Mouse (Mus musculus): ENCODE results near the gene Fat2. TPM values are rescaled to one million over a fixed set of nuclear protein-coding genes. Genes with fewer than 3 reads are reported as not detected.

Gene Fat2
- polyA plus RNA-seq (2012; rRNA removed): 0.03 TPM in 1 of 2 replicates, not detected in the other

GRCm38 (mm10) chr11:55336101-55336891 is at the start of gene Fat2:
Gene Fat2 (minus strand): TSS chr11:55336564.
- H3K4me3 ChIP-seq (ENCODE audit: low read depth, low read length): no peak within 1 kb of the TSS

GRCm38 (mm10) chr11:55383463-55384045 is 47.2 kb upstream of the Fat2 start:
- H3K36me3 ChIP-seq (ENCODE audit: control insufficient read depth, insufficient read depth, low read length): no peaks in the 10 kb centered on the region
- no peaks in the 10 kb centered on the region for H3K27me3 ChIP-seq (ENCODE audit: control insufficient read depth, insufficient read depth, low read length)
- WGBS: 32% methylated on average over 6 of the region's 6 CpGs
- no peak overlapping the region for H3K4me3 ChIP-seq (ENCODE audit: low read depth, low read length)
- H3K4me1 ChIP-seq (ENCODE audit: control insufficient read depth, insufficient read depth, insufficient read length, low read length): no peaks in the 10 kb centered on the region
- no peak overlapping the region for H3K27ac ChIP-seq (ENCODE audit: insufficient read depth, low read depth, low read length)
- no peak for TF ChIP-seq POLR2A (IDR thresholded peaks at IDR 0.05; ENCODE audit: low read depth, low read length)
- TF ChIP-seq CTCF (IDR thresholded peaks at IDR 0.05; ENCODE audit: extremely low read depth, insufficient read length, insufficient replicate concordance, low read depth, low read length): no peak

More at GRCm38 (mm10) chr11:55336101-55336891, at the start of gene Fat2:
- no peaks in the 10 kb centered on the region for H3K4me1 ChIP-seq (ENCODE audit: control insufficient read depth, insufficient read depth, insufficient read length, low read length)
- no peak within 1 kb of the TSS for H3K27ac ChIP-seq (ENCODE audit: insufficient read depth, low read depth, low read length)
- H3K27me3 ChIP-seq (ENCODE audit: control insufficient read depth, insufficient read depth, low read length): no peaks in the 10 kb centered on the region
- WGBS: 32% methylated on average over 13 of the region's 13 CpGs
- TF ChIP-seq POLR2A (IDR thresholded peaks at IDR 0.05; ENCODE audit: low read depth, low read length) (no peak), CTCF (IDR thresholded peaks at IDR 0.05; ENCODE audit: extremely low read depth, insufficient read length, insufficient replicate concordance, low read depth, low read length) (no peak)
- no peaks in the 10 kb centered on the region for H3K36me3 ChIP-seq (ENCODE audit: control insufficient read depth, insufficient read depth, low read length)

- no peaks in the 10 kb centered on the region for H3K27me3 ChIP-seq (ENCODE audit: control insufficient read depth, insufficient read depth, low read length)
- H3K4me1 ChIP-seq (ENCODE audit: control insufficient read depth, insufficient read depth, insufficient read length, low read length): no peaks in the 10 kb centered on the region
- TF ChIP-seq CTCF (IDR thresholded peaks at IDR 0.05; ENCODE audit: extremely low read depth, insufficient read length, insufficient replicate concordance, low read depth, low read length) (no peak), POLR2A (IDR thresholded peaks at IDR 0.05; ENCODE audit: low read depth, low read length) (no peak)
- 15% methylated on average over 6 of the region's 6 CpGs for WGBS
- H3K27ac ChIP-seq (ENCODE audit: insufficient read depth, low read depth, low read length): no peak overlapping the region
- H3K4me3 ChIP-seq (ENCODE audit: low read depth, low read length): no peak overlapping the region
- no peaks in the 10 kb centered on the region for H3K36me3 ChIP-seq (ENCODE audit: control insufficient read depth, insufficient read depth, low read length)
These were observed 44.5 kb upstream of the Fat2 start for GRCm38 (mm10) chr11:55380908-55381307.

- Histone ChIP-seq H3K4me3 (ENCODE audit: low read depth, low read length) (no peak overlapping the region), H3K27ac (ENCODE audit: insufficient read depth, low read depth, low read length) (no peak overlapping the region)
These were observed 42.0 kb upstream of the Fat2 start for GRCm38 (mm10) chr11:55378371-55378770.

GRCm38 (mm10) chr11:55373838-55374237 is 37.5 kb upstream of the Fat2 start:
- 49% methylated on average over 6 of the region's 6 CpGs for WGBS
- peak; percentile 57; the same call in 1 of the 2 replicates for TF ChIP-seq CTCF (IDR thresholded peaks at IDR 0.05; ENCODE audit: extremely low read depth, insufficient read length, insufficient replicate concordance, low read depth, low read length)
- TF ChIP-seq POLR2A (IDR thresholded peaks at IDR 0.05; ENCODE audit: low read depth, low read length): no peak
- H3K27ac ChIP-seq (ENCODE audit: insufficient read depth, low read depth, low read length): no peak overlapping the region
- H3K27me3 ChIP-seq (ENCODE audit: control insufficient read depth, insufficient read depth, low read length): no peaks in the 10 kb centered on the region
- no peak overlapping the region for H3K4me3 ChIP-seq (ENCODE audit: low read depth, low read length)
- no peaks in the 10 kb centered on the region for H3K36me3 ChIP-seq (ENCODE audit: control insufficient read depth, insufficient read depth, low read length)
- no peaks in the 10 kb centered on the region for H3K4me1 ChIP-seq (ENCODE audit: control insufficient read depth, insufficient read depth, insufficient read length, low read length)

More at GRCm38 (mm10) chr11:55378371-55378770, 42.0 kb upstream of the Fat2 start:
- H3K36me3 ChIP-seq (ENCODE audit: control insufficient read depth, insufficient read depth, low read length): no peaks in the 10 kb centered on the region
- no peaks in the 10 kb centered on the region for H3K27me3 ChIP-seq (ENCODE audit: control insufficient read depth, insufficient read depth, low read length)
- H3K4me1 ChIP-seq (ENCODE audit: control insufficient read depth, insufficient read depth, insufficient read length, low read length): no peaks in the 10 kb centered on the region
- TF ChIP-seq CTCF (IDR thresholded peaks at IDR 0.05; ENCODE audit: extremely low read depth, insufficient read length, insufficient replicate concordance, low read depth, low read length) (no peak), POLR2A (IDR thresholded peaks at IDR 0.05; ENCODE audit: low read depth, low read length) (no peak)
- 35% methylated on average over 5 of the region's 5 CpGs for WGBS

GRCm38 (mm10) chr11:55373373-55373772 is 37.0 kb upstream of the Fat2 start:
- Histone ChIP-seq H3K4me1 (ENCODE audit: control insufficient read depth, insufficient read depth, insufficient read length, low read length) (no peaks in the 10 kb centered on the region), H3K27ac (ENCODE audit: insufficient read depth, low read depth, low read length) (no peak overlapping the region), H3K27me3 (ENCODE audit: control insufficient read depth, insufficient read depth, low read length) (no peaks in the 10 kb centered on the region), H3K36me3 (ENCODE audit: control insufficient read depth, insufficient read depth, low read length) (no peaks in the 10 kb centered on the region), H3K4me3 (ENCODE audit: low read depth, low read length) (no peak overlapping the region)
- 73% methylated on average over 12 of the region's 12 CpGs for WGBS
- TF ChIP-seq POLR2A (IDR thresholded peaks at IDR 0.05; ENCODE audit: low read depth, low read length): no peak
- no peak for TF ChIP-seq CTCF (IDR thresholded peaks at IDR 0.05; ENCODE audit: extremely low read depth, insufficient read length, insufficient replicate concordance, low read depth, low read length)

- WGBS: 68% methylated on average over 6 of the region's 6 CpGs
- H3K27ac ChIP-seq (ENCODE audit: insufficient read depth, low read depth, low read length): no peak overlapping the region
- H3K27me3 ChIP-seq (ENCODE audit: control insufficient read depth, insufficient read depth, low read length): no peaks in the 10 kb centered on the region
- no peak for TF ChIP-seq POLR2A (IDR thresholded peaks at IDR 0.05; ENCODE audit: low read depth, low read length)
- no peak for TF ChIP-seq CTCF (IDR thresholded peaks at IDR 0.05; ENCODE audit: extremely low read depth, insufficient read length, insufficient replicate concordance, low read depth, low read length)
- H3K36me3 ChIP-seq (ENCODE audit: control insufficient read depth, insufficient read depth, low read length): no peaks in the 10 kb centered on the region
- no peaks in the 10 kb centered on the region for H3K4me1 ChIP-seq (ENCODE audit: control insufficient read depth, insufficient read depth, insufficient read length, low read length)
- H3K4me3 ChIP-seq (ENCODE audit: low read depth, low read length): no peak overlapping the region
These were observed 35.6 kb upstream of the Fat2 start for GRCm38 (mm10) chr11:55372001-55372400.

Measured in small intestine, adult 2 months (tissue).